Mouse (Mus musculus) G1E (cell line): Measurements from ENCODE around the gene Mylk. TPM values are rescaled to one million over a fixed set of nuclear protein-coding genes. Genes with fewer than 3 reads are reported as not detected.

Source experiments
- ATAC-seq: 2 replicates; pipeline ENCODE4 v1.8.0; 2016; ENCODE audit warnings: mild to moderate bottlenecking; ENCODE audit not compliant: insufficient number of reproducible peaks, poor library complexity, low FRiP score, severe bottlenecking; ENCODE audit errors: extremely low read depth
- DNase-seq: peaks from one replicate; pipeline ENCODE4 v3.0.0; 2012; ENCODE audit warnings: low spot score
- H3K27me3 ChIP-seq: 2 replicates; pipeline ENCODE4 v1.6.1; 2012; ENCODE audit warnings: mild to moderate bottlenecking, low read length, inconsistent platforms; ENCODE audit not compliant: insufficient read depth
- H3K36me3 ChIP-seq: replicated peaks from 2 replicates; pipeline ENCODE3; 2012; ENCODE audit warnings: mild to moderate bottlenecking, inconsistent platforms
- H3K4me1 ChIP-seq: 2 replicates; pipeline ENCODE4 v1.6.1; 2012; ENCODE audit warnings: low read depth, low read length, inconsistent platforms, mixed read lengths; ENCODE audit not compliant: insufficient read depth
- H3K4me3 ChIP-seq: 2 replicates; pipeline ENCODE4 v1.5.1; 2012; ENCODE audit warnings: low read depth, mild to moderate bottlenecking, inconsistent platforms, low read length, moderate library complexity, mixed read lengths
- H3K9me3 ChIP-seq: replicated peaks from 2 replicates; pipeline ENCODE4 v1.6.1; 2012; ENCODE audit warnings: inconsistent platforms
- CTCF ChIP-seq: IDR thresholded peaks from 2 replicates; pipeline ENCODE4 v1.5.1; 2012; ENCODE audit warnings: low read depth, low read length, inconsistent platforms, mixed read lengths
- GATA1 ChIP-seq: IDR thresholded peaks from 2 replicates; pipeline ENCODE4 v1.6.1; 2012; ENCODE audit warnings: borderline replicate concordance, low read length, inconsistent platforms, mixed read lengths
- GATA2 ChIP-seq: IDR thresholded peaks from 2 replicates; pipeline ENCODE4 v1.6.1; 2012; ENCODE audit warnings: low read depth, low read length, inconsistent platforms, borderline replicate concordance
- POLR2AphosphoS5 ChIP-seq: IDR thresholded peaks from 2 replicates; pipeline ENCODE4 v1.6.1; 2012; ENCODE audit warnings: low read depth, low read length, inconsistent platforms; ENCODE audit not compliant: insufficient replicate concordance
- TAL1 ChIP-seq: conservative IDR thresholded peaks from 2 replicates; pipeline ENCODE4 v1.6.1; 2012; ENCODE audit warnings: low read depth, low read length, inconsistent platforms, mixed read lengths
- polyA plus RNA-seq: library from polyadenylated mRNA; stranded (reverse); fragments of >175 nt; gene quantifications from 2 replicates; pipeline ENCODE4 v1.2.3, GENCODE M21; 2012
- total RNA-seq, 2 experiments: library from RNA; stranded (forward) in 1 of 2; stranded (reverse) in 1 of 2; fragments of 200-1000 nt in 1 of 2; fragments of >200 nt in 1 of 2; fragmentation: Nextera tagmentation in 1 of 2; gene quantifications; 2 replicates each; pipeline ENCODE4 v1.2.3; 2014 to 2017

The Mylk gene
- total and polyA plus RNA-seq, 3 experiments: 0.05 TPM; not detected in 2

- no peak for TF ChIP-seq CTCF
- TF ChIP-seq GATA1: no peak
- no peak for TF ChIP-seq TAL1
- TF ChIP-seq POLR2AphosphoS5: no peak
- TF ChIP-seq GATA2: no peak
- Histone ChIP-seq H3K9me3 (no peaks in the 10 kb centered on the region), H3K27me3 (peaks cover 20% of the 10 kb centered on the region), H3K4me3 (no peak overlapping the region), H3K36me3 (no peaks in the 10 kb centered on the region), H3K4me1 (no peaks in the 10 kb centered on the region)
- ATAC-seq (no peak), DNase-seq (no peak)
Observed at GRCm38 (mm10) chr16:34900471-34900870, 155.5 kb downstream of the Mylk start.

GRCm38 (mm10) chr16:34901031-34901430 is 156.0 kb downstream of the Mylk start:
- Histone ChIP-seq H3K27me3 (peaks cover 17% of the 10 kb centered on the region), H3K4me1 (no peaks in the 10 kb centered on the region), H3K36me3 (no peaks in the 10 kb centered on the region), H3K9me3 (no peaks in the 10 kb centered on the region), H3K4me3 (no peak overlapping the region)
- no peak for DNase-seq
- ATAC-seq: no peak
- TF ChIP-seq GATA1 (no peak), GATA2 (no peak), CTCF (no peak), TAL1 (no peak), POLR2AphosphoS5 (no peak)

GRCm38 (mm10) chr16:34901611-34902293 is 156.7 kb downstream of the Mylk start:
- H3K27me3 ChIP-seq: peaks cover 17% of the 10 kb centered on the region
- DNase-seq (no peak), ATAC-seq (no peak)
- H3K4me3 ChIP-seq: no peak overlapping the region
- H3K36me3 ChIP-seq: no peaks in the 10 kb centered on the region
- TF ChIP-seq GATA1 (no peak), POLR2AphosphoS5 (no peak), TAL1 (no peak), GATA2 (no peak), CTCF (no peak)
- H3K9me3 ChIP-seq: no peaks in the 10 kb centered on the region
- H3K4me1 ChIP-seq: no peaks in the 10 kb centered on the region

- TF ChIP-seq GATA2 (no peak), TAL1 (no peak), CTCF (peak; percentile 57), GATA1 (no peak), POLR2AphosphoS5 (no peak)
- DNase-seq: peak; percentile 50
- Histone ChIP-seq H3K4me3 (no peak overlapping the region), H3K27me3 (peaks cover 21% of the 10 kb centered on the region), H3K4me1 (no peaks in the 10 kb centered on the region), H3K9me3 (no peaks in the 10 kb centered on the region), H3K36me3 (no peaks in the 10 kb centered on the region)
- ATAC-seq: no peak
Observed at GRCm38 (mm10) chr16:34902294-34902680, 157.3 kb downstream of the Mylk start.

GRCm38 (mm10) chr16:34902761-34903160 is 157.8 kb downstream of the Mylk start:
- no peak for ATAC-seq
- Histone ChIP-seq H3K4me3 (no peak overlapping the region), H3K4me1 (no peaks in the 10 kb centered on the region), H3K27me3 (peaks cover 23% of the 10 kb centered on the region), H3K36me3 (no peaks in the 10 kb centered on the region), H3K9me3 (no peaks in the 10 kb centered on the region)
- DNase-seq: no peak
- TF ChIP-seq GATA1 (no peak), GATA2 (no peak), TAL1 (no peak), CTCF (no peak), POLR2AphosphoS5 (no peak)

- no peak for TF ChIP-seq POLR2AphosphoS5
- no peak for TF ChIP-seq TAL1
- TF ChIP-seq GATA1: no peak
- no peak for TF ChIP-seq GATA2
- TF ChIP-seq CTCF: no peak
- Histone ChIP-seq H3K27me3 (peaks cover 24% of the 10 kb centered on the region), H3K4me1 (no peaks in the 10 kb centered on the region), H3K4me3 (no peak overlapping the region), H3K9me3 (no peaks in the 10 kb centered on the region), H3K36me3 (no peaks in the 10 kb centered on the region)
- DNase-seq: no peak
- ATAC-seq: no peak
Observed at GRCm38 (mm10) chr16:34904876-34905275, 159.9 kb downstream of the Mylk start.

- H3K4me1 ChIP-seq: no peaks in the 10 kb centered on the region
- DNase-seq (no peak), ATAC-seq (no peak)
- no peaks in the 10 kb centered on the region for H3K9me3 ChIP-seq
- H3K27me3 ChIP-seq: peaks cover 18% of the 10 kb centered on the region
- TF ChIP-seq GATA1 (no peak), GATA2 (no peak), TAL1 (no peak), POLR2AphosphoS5 (no peak), CTCF (no peak)
- H3K4me3 ChIP-seq: no peak overlapping the region
- H3K36me3 ChIP-seq: no peaks in the 10 kb centered on the region
Observed at GRCm38 (mm10) chr16:34909437-34909836, 164.4 kb downstream of the Mylk start.
